Mouse (Mus musculus) adrenal gland, postnatal 36 days (tissue): ENCODE measurements around the gene Gm20604. TPM values are rescaled to one million over a fixed set of nuclear protein-coding genes. Genes with fewer than 3 reads are reported as not detected.

Experiments used
- total RNA-seq, 2 experiments: library from RNA; stranded (reverse); gene quantifications; 2 replicates each; pipeline ENCODE4 v1.2.3; 2021

Gene Gm20604
- total RNA-seq, 2 experiments from 2014 or later, result 6.6 to 8.2 TPM

Other genes starting within 250 kb of the Gm20604 start
- gene Chga, start 203.7 kb downstream of the Gm20604 start, total RNA-seq, result 1,000 to 10,000 TPM; 1,253 to 1,514 TPM
- gene Itpk1, start 53.7 kb downstream of the Gm20604 start, total RNA-seq, result 100 to 1,000 TPM in 1 of 2 experiments, 10 to 100 TPM in 1; 45.7 to 114 TPM
- 10 to 100 TPM in 1 of 2 experiments, 1 to 10 TPM in 1; 7.7 to 15.3 TPM for gene Moap1, start 15.0 kb downstream of the Gm20604 start, total RNA-seq
- gene Tmem251, start 14.9 kb downstream of the Gm20604 start, total RNA-seq, result 10 to 100 TPM in 1 of 2 experiments, 1 to 10 TPM in 1; 7.0 to 10.8 TPM
- not detected for gene Gm28051, start 907 bp downstream of the Gm20604 start, total RNA-seq
- 10 to 100 TPM; 15.5 to 15.8 TPM for gene Gon7, start 869 bp downstream of the Gm20604 start, total RNA-seq
- gene Ubr7, start 705 bp downstream of the Gm20604 start, total RNA-seq, result 10 to 100 TPM; 34.7 to 35.7 TPM
- gene Btbd7, start 119.8 kb upstream of the Gm20604 start, total RNA-seq, result 10 to 100 TPM; 45.8 to 55.9 TPM
- gene Cox8c, start 140.6 kb upstream of the Gm20604 start, total RNA-seq, result not detected
- gene Unc79, start 190.2 kb upstream of the Gm20604 start, total RNA-seq, result 1 to 10 TPM; 6.2 TPM